Mouse (Mus musculus): ENCODE measurements around the gene Prickle2. TPM values are rescaled to one million over a fixed set of nuclear protein-coding genes. Genes with fewer than 3 reads are reported as not detected.

The Prickle2 gene
- polyA plus RNA-seq, 1 experiment from 2014 or later: 11.7 TPM

DNA sequence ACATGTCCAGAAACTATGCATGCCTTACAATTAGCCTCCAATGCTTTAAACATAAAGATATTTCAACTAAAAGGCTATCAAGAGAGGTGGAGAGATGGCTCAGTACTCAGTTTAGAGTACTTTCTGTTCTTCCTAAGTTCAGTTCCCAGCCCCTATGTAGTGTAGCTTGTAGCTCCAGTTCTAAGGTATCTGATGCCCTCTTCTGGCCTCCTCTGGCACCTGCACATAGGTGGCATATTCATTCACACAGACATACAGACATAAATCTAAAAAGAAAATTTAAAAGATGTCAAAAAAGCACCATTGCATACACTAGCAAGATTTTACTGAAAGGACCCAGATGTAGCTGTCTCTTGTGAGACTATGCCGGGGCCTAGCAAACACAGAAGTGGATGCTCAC is 146.7 kb downstream of the Prickle2 start:
- Histone ChIP-seq H3K9ac (no peak overlapping the region), H3K27ac (no peak overlapping the region), H3K4me2 (replicated peaks) (no peak overlapping the region), H3K27me3 (replicated peaks) (no peaks in the 10 kb centered on the region), H3K9me3 (no peaks in the 10 kb centered on the region), H3K4me3 (no peak overlapping the region), H3K36me3 (no peaks in the 10 kb centered on the region), H3K4me1 (no peaks in the 10 kb centered on the region)
- ATAC-seq (ENCODE audit: low FRiP score, low read depth): no peak
- 97% methylated on average over 1 of the region's 1 CpGs for WGBS

GRCm38 (mm10) chr6:92555675-92556074 is 150.3 kb downstream of the Prickle2 start:
- Histone ChIP-seq H3K4me1 (no peaks in the 10 kb centered on the region), H3K9me3 (no peaks in the 10 kb centered on the region), H3K27me3 (replicated peaks) (no peaks in the 10 kb centered on the region), H3K36me3 (no peaks in the 10 kb centered on the region), H3K9ac (no peak overlapping the region), H3K4me2 (replicated peaks) (no peak overlapping the region), H3K27ac (no peak overlapping the region), H3K4me3 (no peak overlapping the region)
- ATAC-seq (ENCODE audit: low FRiP score, low read depth): no peak
- 75% methylated on average over 2 of the region's 2 CpGs for WGBS

GRCm38 (mm10) chr6:92553086-92553485 is 152.9 kb downstream of the Prickle2 start:
- H3K27ac ChIP-seq: no peak overlapping the region
- H3K4me2 ChIP-seq (replicated peaks): no peak overlapping the region
- no peaks in the 10 kb centered on the region for H3K27me3 ChIP-seq (replicated peaks)
- no peaks in the 10 kb centered on the region for H3K36me3 ChIP-seq
- H3K9ac ChIP-seq: no peak overlapping the region
- 84% methylated on average over 4 of the region's 4 CpGs for WGBS
- no peaks in the 10 kb centered on the region for H3K9me3 ChIP-seq
- ATAC-seq (ENCODE audit: low FRiP score, low read depth): no peak
- H3K4me1 ChIP-seq: no peaks in the 10 kb centered on the region
- no peak overlapping the region for H3K4me3 ChIP-seq

DNA sequence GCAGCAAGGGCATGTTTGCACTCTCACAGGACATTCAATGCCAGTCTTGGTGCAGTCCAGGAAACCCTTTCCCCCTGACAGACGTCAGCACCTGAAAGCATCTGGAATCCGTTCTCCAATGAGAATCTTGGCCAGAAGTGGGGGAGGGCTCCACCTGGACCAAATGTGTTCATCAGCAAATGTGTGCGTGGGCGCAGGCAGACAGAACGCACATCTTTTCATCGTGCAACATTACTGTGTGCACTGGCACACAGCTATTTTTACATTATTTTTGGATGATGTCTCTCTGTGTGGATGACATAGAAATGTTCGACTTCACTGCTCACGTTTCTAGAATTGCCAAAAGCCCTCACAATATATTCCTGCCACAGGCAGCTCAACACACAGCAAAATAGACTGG is 156.7 kb downstream of the Prickle2 start:
- Histone ChIP-seq H3K27me3 (replicated peaks) (no peaks in the 10 kb centered on the region), H3K4me3 (no peak overlapping the region), H3K27ac (no peak overlapping the region), H3K36me3 (no peaks in the 10 kb centered on the region), H3K4me1 (no peaks in the 10 kb centered on the region), H3K9me3 (no peaks in the 10 kb centered on the region), H3K9ac (no peak overlapping the region), H3K4me2 (replicated peaks) (no peak overlapping the region)
- no peak for ATAC-seq (ENCODE audit: low FRiP score, low read depth)
- whole genome bisulfite sequencing: 86% methylated on average over 8 of the region's 8 CpGs

GRCm38 (mm10) chr6:92545204-92545603 is 160.8 kb downstream of the Prickle2 start:
- Histone ChIP-seq H3K27me3 (replicated peaks) (no peaks in the 10 kb centered on the region), H3K4me2 (replicated peaks) (no peak overlapping the region), H3K27ac (no peak overlapping the region), H3K36me3 (no peaks in the 10 kb centered on the region), H3K4me1 (peaks cover 5% of the 10 kb centered on the region; the same call in 1 of the 2 replicates), H3K9ac (no peak overlapping the region), H3K9me3 (no peaks in the 10 kb centered on the region), H3K4me3 (no peak overlapping the region)
- ATAC-seq (ENCODE audit: low FRiP score, low read depth): no peak
- 84% methylated on average over 2 of the region's 2 CpGs for WGBS

- no peaks in the 10 kb centered on the region for H3K27me3 ChIP-seq (replicated peaks)
- no peak for ATAC-seq (ENCODE audit: low FRiP score, low read depth)
- no peak overlapping the region for H3K27ac ChIP-seq
- no peaks in the 10 kb centered on the region for H3K36me3 ChIP-seq
- no peaks in the 10 kb centered on the region for H3K9me3 ChIP-seq
- no peak overlapping the region for H3K4me3 ChIP-seq
- no peak overlapping the region for H3K4me2 ChIP-seq (replicated peaks)
- WGBS: 89% methylated on average over 4 of the region's 4 CpGs
- peaks cover 5% of the 10 kb centered on the region; the same call in 1 of the 2 replicates for H3K4me1 ChIP-seq
- H3K9ac ChIP-seq: no peak overlapping the region
These were observed 162.1 kb downstream of the Prickle2 start for GRCm38 (mm10) chr6:92543825-92544224.

DNA sequence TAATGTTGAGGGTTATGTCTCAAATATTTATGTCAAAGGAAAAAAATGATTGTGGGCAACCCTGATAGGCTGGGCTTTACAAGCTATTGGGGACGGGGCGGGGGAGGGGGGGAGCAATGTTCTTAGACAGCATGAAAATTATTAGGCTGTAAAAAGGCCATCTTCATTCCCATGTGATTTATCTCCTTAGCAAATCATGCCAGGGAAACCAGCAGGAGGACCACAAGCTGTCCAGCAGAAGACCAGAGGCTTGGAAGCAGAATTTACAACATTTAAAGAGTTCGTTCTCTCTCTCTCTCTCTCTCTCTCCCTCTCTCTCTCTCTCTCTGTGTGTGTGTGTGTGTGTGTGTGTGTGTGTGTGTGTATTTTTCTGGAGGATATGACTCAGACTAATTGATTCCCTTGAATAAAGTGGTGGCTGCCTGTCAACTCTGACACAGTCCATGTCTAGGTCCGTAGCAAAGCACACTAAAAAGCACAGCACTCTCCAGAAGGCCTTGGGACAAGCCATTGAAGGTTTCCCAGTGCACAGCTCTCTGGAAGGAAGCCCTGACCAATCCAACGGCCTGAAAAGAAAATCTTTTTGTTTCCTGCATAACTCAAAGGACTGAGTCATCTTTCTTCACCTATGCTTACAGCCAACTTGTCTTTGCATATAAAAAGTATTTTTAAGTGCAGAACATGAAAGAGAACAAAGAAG is 163.4 kb downstream of the Prickle2 start:
- Histone ChIP-seq H3K27me3 (replicated peaks) (no peaks in the 10 kb centered on the region), H3K9me3 (no peaks in the 10 kb centered on the region), H3K9ac (no peak overlapping the region), H3K4me1 (peaks cover 5% of the 10 kb centered on the region; the same call in 1 of the 2 replicates), H3K4me2 (replicated peaks) (no peak overlapping the region), H3K27ac (no peak overlapping the region), H3K4me3 (no peak overlapping the region), H3K36me3 (no peaks in the 10 kb centered on the region)
- ATAC-seq (ENCODE audit: low FRiP score, low read depth): no peak
- 64% methylated on average over 5 of the region's 5 CpGs for WGBS

GRCm38 (mm10) chr6:92534226-92535031 is 171.5 kb downstream of the Prickle2 start:
- H3K9ac ChIP-seq: no peak overlapping the region
- H3K4me1 ChIP-seq: peaks cover 10% of the 10 kb centered on the region
- no peak overlapping the region for H3K27ac ChIP-seq
- peak overlapping the region; percentile 22 for H3K4me3 ChIP-seq
- no peak for ATAC-seq (ENCODE audit: low FRiP score, low read depth)
- peak overlapping the region; percentile 55 for H3K4me2 ChIP-seq (replicated peaks)
- no peaks in the 10 kb centered on the region for H3K27me3 ChIP-seq (replicated peaks)
- H3K9me3 ChIP-seq: no peaks in the 10 kb centered on the region
- H3K36me3 ChIP-seq: no peaks in the 10 kb centered on the region
- 12% methylated on average over 11 of the region's 11 CpGs for WGBS

DNA sequence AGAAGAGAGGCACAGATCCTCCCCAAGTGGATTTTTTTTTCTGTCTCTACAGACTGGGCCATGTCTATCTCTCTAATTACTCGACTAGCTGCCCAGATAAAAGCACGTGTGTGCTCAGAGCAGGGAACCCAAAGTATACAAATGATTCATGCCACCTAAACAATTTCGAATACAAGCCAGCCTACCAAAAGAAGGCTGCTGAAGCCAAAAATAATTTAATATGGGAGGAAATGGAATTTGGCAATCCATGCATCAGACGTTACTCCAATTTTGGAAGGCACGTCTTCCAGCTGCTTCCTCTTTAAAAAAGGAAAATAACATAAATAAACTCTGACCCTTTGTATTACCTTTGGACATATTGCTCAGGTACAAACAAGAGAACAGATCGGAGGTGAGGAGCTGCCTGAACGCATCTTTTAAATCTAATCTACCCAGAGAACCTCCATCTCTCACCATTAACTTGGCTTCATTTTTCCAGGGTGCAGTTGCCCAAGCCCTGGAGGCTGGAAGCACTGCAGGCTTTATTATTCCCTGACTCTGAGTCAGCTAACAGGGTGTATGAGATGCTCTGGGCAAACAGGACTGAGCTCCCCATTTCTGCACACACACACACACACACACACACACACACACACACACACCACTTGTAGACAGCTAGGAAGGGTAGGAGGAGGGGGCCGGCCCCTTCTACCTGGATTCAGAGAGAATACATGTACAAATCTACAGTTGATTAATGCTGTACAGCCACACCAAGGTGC is 172.5 kb downstream of the Prickle2 start:
- Histone ChIP-seq H3K9ac (no peak overlapping the region), H3K27ac (no peak overlapping the region), H3K4me1 (peaks cover 10% of the 10 kb centered on the region), H3K36me3 (no peaks in the 10 kb centered on the region), H3K9me3 (no peaks in the 10 kb centered on the region), H3K4me3 (no peak overlapping the region), H3K27me3 (replicated peaks) (no peaks in the 10 kb centered on the region), H3K4me2 (replicated peaks) (peak overlapping the region; percentile 20; the same call in 1 of the 2 replicates)
- 79% methylated on average over 8 of the region's 8 CpGs for WGBS
- no peak for ATAC-seq (ENCODE audit: low FRiP score, low read depth)

DNA sequence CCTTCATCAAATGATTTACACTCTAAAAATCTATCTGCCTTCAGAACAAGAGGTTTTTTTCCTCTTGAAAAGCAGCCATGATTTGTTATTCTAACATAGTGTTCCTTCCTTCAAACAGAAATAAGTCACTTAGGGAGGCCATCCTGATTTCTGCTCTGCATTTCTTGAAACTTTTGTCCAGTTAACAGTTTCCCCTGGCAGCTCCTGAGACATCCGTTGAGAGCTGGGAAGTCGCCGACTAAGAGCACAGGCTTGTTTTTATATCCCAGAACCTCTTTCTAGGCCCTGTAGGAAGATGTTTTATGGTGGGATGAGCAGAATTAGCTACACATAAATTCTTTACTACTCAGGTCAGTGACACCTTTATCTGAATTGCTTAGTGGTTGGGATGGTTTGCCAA is 173.1 kb downstream of the Prickle2 start:
- Histone ChIP-seq H3K9ac (no peak overlapping the region), H3K4me1 (peaks cover 10% of the 10 kb centered on the region), H3K36me3 (no peaks in the 10 kb centered on the region), H3K27me3 (replicated peaks) (no peaks in the 10 kb centered on the region), H3K9me3 (no peaks in the 10 kb centered on the region), H3K4me3 (no peak overlapping the region), H3K27ac (no peak overlapping the region), H3K4me2 (replicated peaks) (no peak overlapping the region)
- WGBS: 37% methylated on average over 3 of the region's 3 CpGs
- ATAC-seq (ENCODE audit: low FRiP score, low read depth): no peak

DNA sequence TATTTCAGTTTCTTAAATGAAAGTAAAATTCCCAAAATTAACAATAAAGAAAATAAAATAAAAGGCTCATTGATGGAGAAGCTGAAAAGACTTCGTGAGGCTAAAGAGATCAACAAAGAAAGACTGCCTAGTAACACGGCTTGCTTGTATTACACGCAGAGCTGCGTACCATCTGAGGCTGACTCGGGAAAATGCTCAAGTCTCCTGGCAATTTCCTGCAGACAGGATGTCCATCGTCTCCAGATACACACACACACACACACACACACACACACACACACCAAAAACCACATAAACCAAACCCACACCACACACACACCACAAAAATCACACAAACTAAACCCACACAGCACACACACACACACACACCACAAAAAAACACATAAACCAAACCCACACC is 173.6 kb downstream of the Prickle2 start:
- Histone ChIP-seq H3K36me3 (no peaks in the 10 kb centered on the region), H3K27me3 (replicated peaks) (no peaks in the 10 kb centered on the region), H3K4me2 (replicated peaks) (no peak overlapping the region), H3K4me3 (no peak overlapping the region), H3K9ac (no peak overlapping the region), H3K9me3 (no peaks in the 10 kb centered on the region), H3K4me1 (peaks cover 10% of the 10 kb centered on the region), H3K27ac (no peak overlapping the region)
- WGBS: 78% methylated on average over 6 of the region's 6 CpGs
- no peak for ATAC-seq (ENCODE audit: low FRiP score, low read depth)

DNA sequence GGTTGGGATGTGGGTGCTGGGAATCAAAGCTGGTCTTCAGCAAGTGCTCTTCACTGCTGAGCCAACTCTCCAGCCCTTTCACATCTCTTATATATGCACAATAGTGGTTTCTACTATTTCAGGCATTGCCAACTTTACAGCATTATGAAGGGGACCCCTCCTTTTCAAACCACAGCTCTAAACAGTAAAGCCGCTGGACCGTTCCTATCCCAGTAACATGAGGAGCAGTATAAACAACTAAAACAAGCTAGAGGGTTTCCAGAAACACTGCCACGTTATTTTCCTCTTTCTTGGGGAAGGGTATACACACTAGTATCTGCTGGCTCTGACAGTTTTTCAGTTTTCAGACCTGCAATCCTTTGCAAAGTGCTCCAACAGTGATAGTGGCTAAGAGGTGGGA is 179.7 kb downstream of the Prickle2 start:
- no peak for ATAC-seq (ENCODE audit: low FRiP score, low read depth)
- Histone ChIP-seq H3K4me1 (no peaks in the 10 kb centered on the region), H3K4me3 (no peak overlapping the region), H3K27me3 (replicated peaks) (no peaks in the 10 kb centered on the region), H3K36me3 (no peaks in the 10 kb centered on the region), H3K9me3 (no peaks in the 10 kb centered on the region), H3K9ac (no peak overlapping the region), H3K27ac (no peak overlapping the region), H3K4me2 (replicated peaks) (no peak overlapping the region)
- WGBS: 69% methylated on average over 3 of the region's 3 CpGs
